Mouse (Mus musculus): Measurements from ENCODE around the gene Hcn3.

DNA sequence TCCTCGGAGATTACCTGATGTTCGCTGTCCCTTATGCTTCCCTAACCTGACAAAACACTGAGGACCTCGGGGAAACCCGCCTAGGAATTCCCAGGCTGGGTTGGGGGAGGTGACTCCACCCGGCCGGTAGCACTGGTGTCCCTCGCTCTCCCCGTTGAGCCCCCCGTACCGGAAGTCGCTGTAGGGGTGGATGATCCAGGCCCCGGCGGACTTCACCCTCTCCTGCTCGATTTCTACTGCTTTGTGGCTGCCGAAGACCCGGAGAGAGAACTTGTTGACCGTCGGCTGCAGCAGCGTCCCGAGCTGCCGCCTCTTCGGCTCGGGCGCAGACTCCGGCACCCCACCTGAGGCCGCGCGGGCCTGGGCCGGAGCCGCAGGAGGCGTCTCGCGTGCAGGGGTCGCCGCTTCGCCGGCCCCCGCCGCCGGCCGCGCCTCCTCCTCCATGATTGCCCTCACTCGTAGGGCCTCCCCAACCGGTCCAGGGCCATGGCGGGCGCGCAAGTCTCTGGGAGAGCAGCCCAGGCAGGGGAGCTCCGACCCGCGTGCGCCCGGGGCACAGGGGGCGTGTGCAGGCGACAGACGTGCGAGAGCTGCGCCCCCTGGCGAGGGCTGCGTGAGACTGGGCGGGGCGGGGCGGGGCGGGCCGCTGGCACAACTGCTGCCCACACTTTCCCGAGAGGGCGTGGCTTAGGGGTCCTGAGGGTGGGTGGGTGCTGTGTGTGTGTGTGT lies at the start of gene Hcn3:
- TF ChIP-seq CTCF (IDR thresholded peaks at IDR 0.05; ENCODE audit: low read depth, low read length) (no peak), POLR2A (IDR thresholded peaks at IDR 0.05; ENCODE audit: borderline replicate concordance, low read depth, low read length) (no peak)
